Mouse (Mus musculus) lung, embryonic 16.5 days (tissue): ENCODE measurements at regions not wholly inside any gene's neighbourhood (a gene's known extent, or its start where the extent isn't known, plus 50 kb on each side); places are given as distances from the start of the nearest gene placed in this dataset.

Experiments used
- ATAC-seq: fragments of 200-750 bp; cut with Nextera tagmentation; 2 replicates; pipeline ENCODE4 v1.8.0; 2017; ENCODE audit warnings: low read depth, mild to moderate bottlenecking, moderate library complexity
- H3K27ac ChIP-seq: fragments of 300-500 bp; sonication (generic); 2 replicates; pipeline ENCODE4 v1.5.1; 2014; ENCODE audit warnings: mild to moderate bottlenecking, control low read depth, low read length
- H3K27me3 ChIP-seq: fragments of 300-500 bp; sonication (generic); 2 replicates; pipeline ENCODE4 v1.6.1; 2014; ENCODE audit warnings: low read depth, low read length, mixed read lengths; ENCODE audit not compliant: control insufficient read depth, insufficient read depth
- H3K36me3 ChIP-seq: fragments of 300-500 bp; sonication (generic); 2 replicates; pipeline ENCODE4 v1.6.1; 2014; ENCODE audit warnings: low read length; ENCODE audit not compliant: control insufficient read depth, insufficient read depth
- H3K4me1 ChIP-seq: fragments of 300-500 bp; sonication (generic); replicated peaks from 2 replicates; pipeline ENCODE4 v1.6.1; 2014; ENCODE audit warnings: low read length, mixed read lengths; ENCODE audit not compliant: control insufficient read depth, insufficient read depth
- H3K4me2 ChIP-seq: fragments of 300-500 bp; sonication (generic); 2 replicates; pipeline ENCODE4 v1.6.1; 2014; ENCODE audit warnings: low read depth, low read length, control low read depth
- H3K4me3 ChIP-seq: fragments of 300-500 bp; sonication (generic); 2 replicates; pipeline ENCODE4 v1.5.1; 2014; ENCODE audit warnings: mild to moderate bottlenecking, low read length, control low read depth
- H3K9ac ChIP-seq: fragments of 300-500 bp; sonication (generic); 2 replicates; pipeline ENCODE4 v1.6.1; 2014; ENCODE audit warnings: low read length, control low read depth
- H3K9me3 ChIP-seq: fragments of 300-500 bp; sonication (generic); 2 replicates; pipeline ENCODE4 v1.6.1; 2016; ENCODE audit warnings: low read length; ENCODE audit not compliant: control insufficient read depth
- WGBS: fragments of 180-500 bp; shearing (Covaris S2); extraction: QIAGEN DNeasy Blood & Tissue Kit; methylation state at CpG from one replicate; pipeline ENCODE4 v1.1.7; 2014; 5-methylcytosine and 5-hydroxymethylcytosine counted together

- H3K36me3 ChIP-seq = no peaks in the 10 kb centered on the region
- peak; percentile 80 for ATAC-seq
- WGBS = 41% methylated on average over 2 of the region's 2 CpGs
These were observed 126.9 kb downstream of the Zfp365 start for GRCm38 (mm10) chr10:67785563-67785962.

GRCm38 (mm10) chr10:67778341-67778740 lies 134.1 kb downstream of the Zfp365 start:
- H3K4me3 ChIP-seq = no peak overlapping the region
- WGBS = 61% methylated on average over 10 of the region's 10 CpGs
- H3K4me2 ChIP-seq = no peak overlapping the region; the same call in 1 of the 2 replicates
- H3K9ac ChIP-seq = no peak overlapping the region
- H3K9me3 ChIP-seq = no peaks in the 10 kb centered on the region
- H3K36me3 ChIP-seq = no peaks in the 10 kb centered on the region
- no peak overlapping the region for H3K27ac ChIP-seq
- H3K4me1 ChIP-seq = no peaks in the 10 kb centered on the region
- 0 out of 2 replicates have a peak, but pooled peaks have one; percentile 38 for ATAC-seq
- H3K27me3 ChIP-seq = no peaks in the 10 kb centered on the region

More at GRCm38 (mm10) chr10:67785563-67785962, 126.9 kb downstream of the Zfp365 start:
- Histone ChIP-seq H3K4me2 (no peak overlapping the region), H3K4me3 (no peak overlapping the region), H3K4me1 (peaks cover 14% of the 10 kb centered on the region), H3K9me3 (no peaks in the 10 kb centered on the region), H3K27ac (no peak overlapping the region), H3K9ac (no peak overlapping the region), H3K27me3 (no peaks in the 10 kb centered on the region)

- ATAC-seq = no peak
- Histone ChIP-seq H3K27ac (no peak overlapping the region), H3K4me1 (no peaks in the 10 kb centered on the region), H3K9me3 (no peaks in the 10 kb centered on the region), H3K27me3 (no peaks in the 10 kb centered on the region), H3K4me2 (no peak overlapping the region), H3K4me3 (no peak overlapping the region), H3K36me3 (no peaks in the 10 kb centered on the region), H3K9ac (no peak overlapping the region)
- WGBS = 77% methylated on average over 7 of the region's 7 CpGs
These were observed 134.7 kb downstream of the Zfp365 start for GRCm38 (mm10) chr10:67777721-67778120.

GRCm38 (mm10) chr10:67776851-67777250 lies 135.6 kb downstream of the Zfp365 start:
- H3K27ac ChIP-seq = no peak overlapping the region
- no peak overlapping the region for H3K4me3 ChIP-seq
- no peaks in the 10 kb centered on the region for H3K9me3 ChIP-seq
- H3K4me1 ChIP-seq = no peaks in the 10 kb centered on the region
- no peaks in the 10 kb centered on the region for H3K36me3 ChIP-seq
- no peak overlapping the region for H3K9ac ChIP-seq
- ATAC-seq = no peak
- H3K27me3 ChIP-seq = no peaks in the 10 kb centered on the region
- WGBS = 88% methylated on average over 9 of the region's 9 CpGs
- no peak overlapping the region for H3K4me2 ChIP-seq

- no peak overlapping the region for H3K4me2 ChIP-seq
- H3K9me3 ChIP-seq = no peaks in the 10 kb centered on the region
- no peak overlapping the region for H3K4me3 ChIP-seq
- no peak for ATAC-seq
- H3K9ac ChIP-seq = no peak overlapping the region
- no peak overlapping the region for H3K27ac ChIP-seq
- no peaks in the 10 kb centered on the region for H3K4me1 ChIP-seq
- 64% methylated on average over 8 of the region's 8 CpGs for WGBS
- no peaks in the 10 kb centered on the region for H3K27me3 ChIP-seq
- H3K36me3 ChIP-seq = no peaks in the 10 kb centered on the region
These were observed 140.7 kb downstream of the Zfp365 start for GRCm38 (mm10) chr10:67771796-67772195.

- ATAC-seq = no peak
- no peak overlapping the region for H3K4me2 ChIP-seq
- no peak overlapping the region for H3K27ac ChIP-seq
- 34% methylated on average over 13 of the region's 13 CpGs for WGBS
- H3K4me3 ChIP-seq = no peak overlapping the region
- H3K36me3 ChIP-seq = no peaks in the 10 kb centered on the region
- H3K9me3 ChIP-seq = no peaks in the 10 kb centered on the region
- no peak overlapping the region for H3K9ac ChIP-seq
- no peaks in the 10 kb centered on the region for H3K27me3 ChIP-seq
- H3K4me1 ChIP-seq = no peaks in the 10 kb centered on the region
These were observed 146.4 kb downstream of the Zfp365 start for GRCm38 (mm10) chr10:67766099-67766498.

GRCm38 (mm10) chr10:67760424-67760823 lies 152.0 kb downstream of the Zfp365 start:
- Histone ChIP-seq H3K36me3 (no peaks in the 10 kb centered on the region), H3K4me3 (no peak overlapping the region), H3K9me3 (no peaks in the 10 kb centered on the region), H3K27ac (no peak overlapping the region), H3K4me1 (no peaks in the 10 kb centered on the region), H3K27me3 (no peaks in the 10 kb centered on the region), H3K4me2 (no peak overlapping the region), H3K9ac (no peak overlapping the region)
- ATAC-seq = no peak
- 42% methylated on average over 3 of the region's 3 CpGs for WGBS

- Histone ChIP-seq H3K27me3 (no peaks in the 10 kb centered on the region), H3K27ac (no peak overlapping the region), H3K4me1 (no peaks in the 10 kb centered on the region), H3K4me2 (no peak overlapping the region), H3K4me3 (no peak overlapping the region), H3K36me3 (no peaks in the 10 kb centered on the region), H3K9me3 (no peaks in the 10 kb centered on the region), H3K9ac (no peak overlapping the region)
- ATAC-seq = no peak
- WGBS = 77% methylated on average over 4 of the region's 4 CpGs
These were observed 164.3 kb downstream of the Zfp365 start for GRCm38 (mm10) chr10:67748121-67748520.

- WGBS = 79% methylated on average over 3 of the region's 3 CpGs
- H3K9ac ChIP-seq = no peak overlapping the region
- H3K27me3 ChIP-seq = no peaks in the 10 kb centered on the region
- no peak for ATAC-seq
- H3K27ac ChIP-seq = no peak overlapping the region
- no peaks in the 10 kb centered on the region for H3K36me3 ChIP-seq
- no peaks in the 10 kb centered on the region for H3K9me3 ChIP-seq
- H3K4me1 ChIP-seq = no peaks in the 10 kb centered on the region
- H3K4me3 ChIP-seq = no peak overlapping the region
- no peak overlapping the region for H3K4me2 ChIP-seq
These were observed 165.0 kb downstream of the Zfp365 start for GRCm38 (mm10) chr10:67747461-67747860.

GRCm38 (mm10) chr10:67746140-67746539 lies 166.3 kb downstream of the Zfp365 start:
- no peak overlapping the region for H3K27ac ChIP-seq
- no peak overlapping the region for H3K4me2 ChIP-seq
- ATAC-seq = peak; percentile 80
- no peaks in the 10 kb centered on the region for H3K36me3 ChIP-seq
- no peaks in the 10 kb centered on the region for H3K27me3 ChIP-seq
- H3K4me3 ChIP-seq = no peak overlapping the region
- no peak overlapping the region for H3K9ac ChIP-seq
- 55% methylated on average over 3 of the region's 3 CpGs for WGBS
- 0 out of 2 replicates have a peak, but pooled peaks cover 3% of the 10 kb centered on the region for H3K4me1 ChIP-seq
- no peaks in the 10 kb centered on the region for H3K9me3 ChIP-seq
